Mouse (Mus musculus) embryonic facial prominence, embryonic 15.5 days (tissue): ENCODE data around the gene Optn. TPM values are rescaled to one million over a fixed set of nuclear protein-coding genes. Genes with fewer than 3 reads are reported as not detected.

Experiments
- ATAC-seq: fragments of 200-750 bp; cut with Nextera tagmentation; 2 replicates; pipeline ENCODE4 v1.8.0; 2017; ENCODE audit warnings: low read depth, moderate TSS enrichment; ENCODE audit not compliant: insufficient number of reproducible peaks, low FRiP score, low TSS enrichment
- H3K27ac ChIP-seq: fragments of 300-500 bp; sonication (generic); replicated peaks from 2 replicates; pipeline ENCODE4 v1.5.1; 2015; ENCODE audit warnings: mild to moderate bottlenecking, inconsistent platforms
- H3K27me3 ChIP-seq: fragments of 300-500 bp; sonication (generic); 2 replicates; pipeline ENCODE4 v1.6.1; 2015; ENCODE audit warnings: inconsistent platforms
- H3K36me3 ChIP-seq: fragments of 300-500 bp; sonication (generic); 2 replicates; pipeline ENCODE4 v1.6.1; 2015; ENCODE audit warnings: mild to moderate bottlenecking, inconsistent platforms
- H3K4me1 ChIP-seq: fragments of 300-500 bp; sonication (generic); 2 replicates; pipeline ENCODE4 v1.6.1; 2015; ENCODE audit warnings: inconsistent platforms
- H3K4me2 ChIP-seq: fragments of 300-500 bp; sonication (generic); replicated peaks from 2 replicates; pipeline ENCODE4 v1.6.1; 2015; ENCODE audit warnings: mild to moderate bottlenecking, inconsistent platforms
- H3K4me3 ChIP-seq: fragments of 300-500 bp; sonication (generic); replicated peaks from 2 replicates; pipeline ENCODE4 v1.5.1; 2015; ENCODE audit warnings: mild to moderate bottlenecking, inconsistent platforms
- H3K9ac ChIP-seq: fragments of 300-500 bp; sonication (generic); 2 replicates; pipeline ENCODE4 v1.6.1; 2015; ENCODE audit warnings: inconsistent platforms
- H3K9me3 ChIP-seq: fragments of 300-500 bp; sonication (generic); replicated peaks from 2 replicates; pipeline ENCODE4 v1.6.1; 2016; ENCODE audit warnings: inconsistent platforms
- WGBS: fragments of 180-500 bp; shearing (Covaris S2); methylation state at CpG from one replicate; pipeline ENCODE4 v1.1.7; 2015; 5-methylcytosine and 5-hydroxymethylcytosine counted together
- polyA plus RNA-seq: library from polyadenylated mRNA; unstranded; fragments of >200 nt; fragmentation: Nextera tagmentation; extraction: Ambion mirVana; gene quantifications from 2 replicates; pipeline ENCODE4 v1.2.1, GENCODE M21; 2015

Optn gene
- polyA plus RNA-seq, 1 experiment from 2014 or later = 8.7 TPM

GRCm38 (mm10) chr2:5059997-5060396 is 3.9 kb downstream of the Optn start:
- Histone ChIP-seq H3K9me3 (no peaks in the 10 kb centered on the region), H3K4me3 (no peak overlapping the region), H3K27me3 (no peaks in the 10 kb centered on the region; the same call in 1 of the 2 replicates), H3K4me1 (peaks cover 20% of the 10 kb centered on the region), H3K4me2 (no peak overlapping the region), H3K9ac (no peak overlapping the region), H3K36me3 (no peaks in the 10 kb centered on the region), H3K27ac (no peak overlapping the region)
- no peak for ATAC-seq
- 69% methylated on average over 4 of the region's 4 CpGs for WGBS

- Histone ChIP-seq H3K27me3 (no peaks in the 10 kb centered on the region), H3K9me3 (no peaks in the 10 kb centered on the region), H3K4me1 (peaks cover 9% of the 10 kb centered on the region), H3K9ac (no peak overlapping the region), H3K4me2 (no peak overlapping the region), H3K36me3 (no peaks in the 10 kb centered on the region), H3K27ac (no peak overlapping the region), H3K4me3 (no peak overlapping the region)
- ATAC-seq = no peak
- WGBS = 79% methylated on average over 5 of the region's 5 CpGs
These were observed 5.4 kb downstream of the Optn start for GRCm38 (mm10) chr2:5058436-5058835.

GRCm38 (mm10) chr2:5050562-5050961 is 13.3 kb downstream of the Optn start:
- H3K27ac ChIP-seq = no peak overlapping the region
- H3K27me3 ChIP-seq = no peaks in the 10 kb centered on the region
- no peak for ATAC-seq
- no peaks in the 10 kb centered on the region for H3K9me3 ChIP-seq
- H3K4me2 ChIP-seq = no peak overlapping the region
- no peaks in the 10 kb centered on the region for H3K36me3 ChIP-seq
- H3K4me1 ChIP-seq = no peaks in the 10 kb centered on the region
- WGBS = 85% methylated on average over 2 of the region's 2 CpGs
- no peak overlapping the region for H3K4me3 ChIP-seq
- no peak overlapping the region for H3K9ac ChIP-seq

GRCm38 (mm10) chr2:5047016-5047415 is 16.8 kb downstream of the Optn start:
- Histone ChIP-seq H3K27me3 (no peaks in the 10 kb centered on the region), H3K4me2 (no peak overlapping the region), H3K4me1 (peaks cover 8% of the 10 kb centered on the region; the same call in 1 of the 2 replicates), H3K36me3 (no peaks in the 10 kb centered on the region), H3K27ac (no peak overlapping the region), H3K9me3 (no peaks in the 10 kb centered on the region), H3K4me3 (no peak overlapping the region), H3K9ac (no peak overlapping the region)
- no peak for ATAC-seq
- 98% methylated on average over 2 of the region's 2 CpGs for WGBS

GRCm38 (mm10) chr2:5045269-5045965 is 18.4 kb downstream of the Optn start:
- ATAC-seq = no peak; the same call in 1 of the 2 replicates
- WGBS = 26% methylated on average over 13 of the region's 13 CpGs

GRCm38 (mm10) chr2:5044321-5044720 is 19.5 kb downstream of the Optn start:
- H3K4me3 ChIP-seq = no peak overlapping the region
- WGBS = 48% methylated on average over 3 of the region's 3 CpGs
- H3K9me3 ChIP-seq = no peaks in the 10 kb centered on the region
- H3K4me2 ChIP-seq = no peak overlapping the region
- ATAC-seq = no peak
- peaks cover 8% of the 10 kb centered on the region; the same call in 1 of the 2 replicates for H3K4me1 ChIP-seq
- H3K27me3 ChIP-seq = no peaks in the 10 kb centered on the region
- H3K36me3 ChIP-seq = no peaks in the 10 kb centered on the region
- no peak overlapping the region for H3K9ac ChIP-seq
- no peak overlapping the region for H3K27ac ChIP-seq

More at GRCm38 (mm10) chr2:5045269-5045965, 18.4 kb downstream of the Optn start:
- Histone ChIP-seq H3K4me2 (no peak overlapping the region), H3K4me3 (no peak overlapping the region), H3K4me1 (peaks cover 8% of the 10 kb centered on the region; the same call in 1 of the 2 replicates), H3K36me3 (no peaks in the 10 kb centered on the region), H3K9ac (no peak overlapping the region), H3K9me3 (no peaks in the 10 kb centered on the region), H3K27me3 (no peaks in the 10 kb centered on the region), H3K27ac (no peak overlapping the region)

GRCm38 (mm10) chr2:5043476-5043761 is 20.4 kb downstream of the Optn start:
- Histone ChIP-seq H3K4me3 (no peak overlapping the region), H3K27me3 (no peaks in the 10 kb centered on the region), H3K9ac (no peak overlapping the region), H3K4me2 (no peak overlapping the region), H3K9me3 (no peaks in the 10 kb centered on the region), H3K4me1 (peaks cover 8% of the 10 kb centered on the region; the same call in 1 of the 2 replicates), H3K36me3 (no peaks in the 10 kb centered on the region), H3K27ac (no peak overlapping the region)
- WGBS = 97% methylated on average over 2 of the region's 2 CpGs
- ATAC-seq = no peak

- H3K36me3 ChIP-seq = no peaks in the 10 kb centered on the region
- ATAC-seq = no peak
- WGBS = 79% methylated on average over 11 of the region's 11 CpGs
- no peaks in the 10 kb centered on the region for H3K27me3 ChIP-seq
- no peak overlapping the region for H3K27ac ChIP-seq
- no peak overlapping the region for H3K4me2 ChIP-seq
- H3K4me3 ChIP-seq = no peak overlapping the region
- H3K4me1 ChIP-seq = peaks cover 8% of the 10 kb centered on the region; the same call in 1 of the 2 replicates
- no peaks in the 10 kb centered on the region for H3K9me3 ChIP-seq
- no peak overlapping the region for H3K9ac ChIP-seq
These were observed 21.0 kb downstream of the Optn start for GRCm38 (mm10) chr2:5042616-5043475.

GRCm38 (mm10) chr2:5041854-5042253 is 22.0 kb downstream of the Optn start:
- H3K4me1 ChIP-seq = peaks cover 8% of the 10 kb centered on the region; the same call in 1 of the 2 replicates
- no peak overlapping the region for H3K4me2 ChIP-seq
- no peak overlapping the region for H3K4me3 ChIP-seq
- H3K9ac ChIP-seq = no peak overlapping the region
- WGBS = 84% methylated on average over 5 of the region's 5 CpGs
- H3K9me3 ChIP-seq = no peaks in the 10 kb centered on the region
- H3K27ac ChIP-seq = no peak overlapping the region
- ATAC-seq = no peak
- no peaks in the 10 kb centered on the region for H3K27me3 ChIP-seq
- H3K36me3 ChIP-seq = no peaks in the 10 kb centered on the region

GRCm38 (mm10) chr2:5040281-5041161 is 23.3 kb downstream of the Optn start:
- Histone ChIP-seq H3K4me1 (peaks cover 8% of the 10 kb centered on the region; the same call in 1 of the 2 replicates), H3K4me2 (no peak overlapping the region), H3K9ac (no peak overlapping the region), H3K27ac (no peak overlapping the region), H3K9me3 (no peaks in the 10 kb centered on the region), H3K4me3 (no peak overlapping the region), H3K36me3 (no peaks in the 10 kb centered on the region), H3K27me3 (no peaks in the 10 kb centered on the region)
- 88% methylated on average over 12 of the region's 12 CpGs for WGBS
- ATAC-seq = no peak
